Mouse (Mus musculus): ENCODE data around the gene Hnrnpl. TPM values are rescaled to one million over a fixed set of nuclear protein-coding genes. Genes with fewer than 3 reads are reported as not detected.

Gene Hnrnpl
- 274 and 541 TPM in 2 replicates for polyA plus RNA-seq (2011; ENCODE audit: insufficient read depth, insufficient read length, low replicate concordance, missing spikeins)

DNA sequence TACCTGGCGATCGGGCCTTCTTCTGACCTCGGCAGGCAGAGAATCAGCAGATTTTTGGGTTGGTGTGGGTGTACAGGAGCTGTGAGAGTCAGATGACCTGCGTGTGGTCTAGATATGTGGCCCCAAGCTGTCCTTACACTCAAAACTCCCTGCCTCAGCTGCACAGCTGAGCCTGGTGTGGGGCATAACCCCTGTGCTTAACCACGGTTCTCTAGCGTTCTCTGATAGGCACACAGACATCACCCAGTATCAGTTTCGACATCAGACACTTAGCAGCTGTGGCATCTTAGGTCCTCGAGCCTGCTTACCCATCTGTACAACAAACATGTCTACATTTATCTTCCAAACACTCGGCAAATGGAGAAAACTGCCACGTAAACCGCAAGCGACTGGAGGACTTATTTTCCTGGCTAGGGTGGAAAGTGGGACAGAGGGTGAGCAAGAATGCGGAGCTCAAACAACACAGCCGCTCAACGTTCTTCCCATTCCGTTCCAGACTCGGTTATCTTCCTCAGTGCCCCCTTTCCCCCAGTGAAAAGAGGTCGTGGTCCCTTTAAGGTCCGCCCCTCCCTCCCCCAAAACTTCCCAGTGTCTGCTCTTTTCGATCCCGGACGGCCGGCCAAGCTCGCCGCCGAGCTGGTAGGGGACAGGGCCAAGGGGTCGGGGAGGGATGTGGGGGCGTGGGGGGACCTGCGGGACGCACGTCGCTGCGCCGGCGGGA is at the start of gene Hnrnpl:
Hnrnpl (plus strand) TSS at position 321 of the 721 bp plus-strand sequence.
- WGBS: 1% methylated on average over 35 of the region's 35 CpGs
- Histone ChIP-seq H3K4me1 (ENCODE audit: control insufficient read depth, insufficient read depth, low read length) (peaks cover 9% of the 10 kb centered on the region), H3K4me3 (replicated peaks; ENCODE audit: control insufficient read depth, low read depth, low read length) (peak within 1 kb of the TSS; percentile 98)

DNA sequence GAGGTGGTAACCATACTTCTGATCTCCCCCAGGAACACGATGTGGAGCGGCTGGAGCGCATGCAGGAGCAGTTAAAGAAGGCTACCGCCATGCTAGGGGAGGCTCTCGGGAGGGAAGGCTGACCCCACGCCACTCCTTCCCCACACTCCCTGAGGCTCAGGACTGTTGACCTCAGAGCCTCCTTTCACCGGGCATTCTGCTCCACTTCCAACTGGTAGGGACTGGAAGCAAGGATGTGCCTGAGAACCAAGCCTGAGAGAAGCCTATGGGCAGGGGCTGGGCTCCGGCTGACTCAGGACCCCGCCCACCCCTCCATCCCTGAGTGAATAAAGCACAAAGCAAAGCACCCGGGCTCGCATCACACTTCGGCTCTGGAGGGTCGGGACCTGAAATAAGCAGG is 49.7 kb upstream of the Hnrnpl start:
- TF ChIP-seq CTCF (IDR thresholded peaks at IDR 0.05; ENCODE audit: control insufficient read depth, insufficient read depth, low read length) (no peak), POLR2A (IDR thresholded peaks at IDR 0.05; ENCODE audit: borderline replicate concordance, control insufficient read depth, low read depth, low read length) (no peak)
- 89% methylated on average over 13 of the region's 13 CpGs for WGBS
- Histone ChIP-seq H3K27ac (ENCODE audit: control insufficient read depth, insufficient read depth, low read depth, low read length, poor library complexity) (no peak overlapping the region), H3K4me3 (replicated peaks; ENCODE audit: control insufficient read depth, low read depth, low read length) (no peak overlapping the region), H3K4me1 (ENCODE audit: control insufficient read depth, insufficient read depth, low read length) (no peaks in the 10 kb centered on the region)

More for the DNA sequence above, at the start of gene Hnrnpl:
- TF ChIP-seq CTCF (IDR thresholded peaks at IDR 0.05; ENCODE audit: control insufficient read depth, insufficient read depth, low read length) (no peak), POLR2A (IDR thresholded peaks at IDR 0.05; ENCODE audit: borderline replicate concordance, control insufficient read depth, low read depth, low read length) (no peak)
- peak within 1 kb of the TSS; percentile 99 for H3K27ac ChIP-seq (ENCODE audit: control insufficient read depth, insufficient read depth, low read depth, low read length, poor library complexity)

DNA sequence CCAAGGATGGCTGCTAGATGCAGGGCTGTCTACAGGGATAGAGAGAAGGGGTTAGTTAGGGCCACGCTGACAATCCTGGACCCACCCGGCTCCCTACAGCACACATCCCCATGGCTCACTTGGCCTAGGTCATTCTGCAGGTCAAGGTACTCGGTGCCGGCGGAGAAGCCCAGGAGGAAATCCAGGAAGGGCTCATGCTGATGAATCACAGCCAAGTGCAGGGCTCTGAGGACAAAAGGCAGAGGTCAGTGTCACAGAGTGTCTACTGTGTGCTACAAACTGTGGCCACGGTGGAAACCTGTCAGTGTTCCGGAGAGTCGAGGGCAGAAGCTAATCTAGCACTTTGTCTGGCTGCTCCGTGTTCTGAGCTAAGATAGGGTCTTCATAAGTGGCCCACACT is 46.4 kb upstream of the Hnrnpl start:
- WGBS: 92% methylated on average over 9 of the region's 9 CpGs
- peaks cover 4% of the 10 kb centered on the region; the same call in 1 of the 2 replicates for H3K4me1 ChIP-seq (ENCODE audit: control insufficient read depth, insufficient read depth, low read length)
- TF ChIP-seq CTCF (IDR thresholded peaks at IDR 0.05; ENCODE audit: control insufficient read depth, insufficient read depth, low read length): no peak
- no peak for TF ChIP-seq POLR2A (IDR thresholded peaks at IDR 0.05; ENCODE audit: borderline replicate concordance, control insufficient read depth, low read depth, low read length)
- no peak overlapping the region for H3K27ac ChIP-seq (ENCODE audit: control insufficient read depth, insufficient read depth, low read depth, low read length, poor library complexity)
- no peak overlapping the region for H3K4me3 ChIP-seq (replicated peaks; ENCODE audit: control insufficient read depth, low read depth, low read length)

- TF ChIP-seq CTCF (IDR thresholded peaks at IDR 0.05; ENCODE audit: control insufficient read depth, insufficient read depth, low read length) (no peak), POLR2A (IDR thresholded peaks at IDR 0.05; ENCODE audit: borderline replicate concordance, control insufficient read depth, low read depth, low read length) (no peak)
- Histone ChIP-seq H3K4me3 (replicated peaks; ENCODE audit: control insufficient read depth, low read depth, low read length) (peak overlapping the region; percentile 43), H3K4me1 (ENCODE audit: control insufficient read depth, insufficient read depth, low read length) (peaks cover 4% of the 10 kb centered on the region; the same call in 1 of the 2 replicates), H3K27ac (ENCODE audit: control insufficient read depth, insufficient read depth, low read depth, low read length, poor library complexity) (no peak overlapping the region)
- WGBS: 62% methylated on average over 6 of the region's 6 CpGs
These were observed 43.1 kb upstream of the Hnrnpl start for GRCm38 (mm10) chr7:28765211-28765610.

DNA sequence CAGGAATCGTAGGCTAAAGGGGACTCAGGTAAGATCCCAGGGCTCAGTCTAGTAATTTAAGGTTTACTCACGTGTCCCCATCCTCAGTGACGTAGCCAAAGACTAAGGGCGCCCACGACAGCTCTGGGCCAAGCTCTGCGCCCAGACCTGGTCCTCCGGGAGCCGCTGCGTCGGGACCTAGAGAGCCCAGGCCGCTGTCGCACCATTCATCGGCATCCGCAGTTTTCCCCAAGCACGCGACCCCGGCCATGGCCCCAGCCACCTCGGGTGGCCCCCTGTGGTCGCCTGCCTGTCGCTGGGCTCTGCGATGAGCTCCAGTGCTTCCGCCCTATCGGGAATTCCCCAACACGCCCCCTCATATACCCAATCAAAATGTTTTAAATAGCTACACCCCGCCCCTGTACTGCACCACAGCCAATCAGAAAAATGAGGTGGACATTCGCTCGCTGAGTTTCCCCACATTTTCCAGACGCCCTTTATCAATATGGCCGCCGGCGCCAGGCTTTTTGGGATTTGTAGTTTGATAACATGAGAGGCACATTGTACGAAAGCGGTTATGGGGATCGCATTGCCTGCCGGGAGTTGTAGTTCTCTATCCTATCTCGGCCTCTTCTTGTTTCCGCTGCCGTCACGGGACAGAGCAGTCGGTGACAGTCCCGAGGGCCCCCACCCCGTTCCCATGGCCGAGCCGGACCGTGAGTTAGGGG is 42.0 kb upstream of the Hnrnpl start, which contains the start of gene Sirt2:
Sirt2 (plus strand) TSS at position 563 of the 707 bp plus-strand sequence.
- Histone ChIP-seq H3K4me3 (replicated peaks; ENCODE audit: control insufficient read depth, low read depth, low read length) (peak within 1 kb of the TSS; percentile 94), H3K27ac (ENCODE audit: control insufficient read depth, insufficient read depth, low read depth, low read length, poor library complexity) (peak within 1 kb of the TSS; percentile 47; the same call in 1 of the 2 replicates), H3K4me1 (ENCODE audit: control insufficient read depth, insufficient read depth, low read length) (peaks cover 4% of the 10 kb centered on the region; the same call in 1 of the 2 replicates)
- whole genome bisulfite sequencing: under 1% methylated on average over 45 of the region's 45 CpGs
- peak; percentile 29; the same call in 1 of the 2 replicates for TF ChIP-seq POLR2A (IDR thresholded peaks at IDR 0.05; ENCODE audit: borderline replicate concordance, control insufficient read depth, low read depth, low read length)
- no peak for TF ChIP-seq CTCF (IDR thresholded peaks at IDR 0.05; ENCODE audit: control insufficient read depth, insufficient read depth, low read length)

DNA sequence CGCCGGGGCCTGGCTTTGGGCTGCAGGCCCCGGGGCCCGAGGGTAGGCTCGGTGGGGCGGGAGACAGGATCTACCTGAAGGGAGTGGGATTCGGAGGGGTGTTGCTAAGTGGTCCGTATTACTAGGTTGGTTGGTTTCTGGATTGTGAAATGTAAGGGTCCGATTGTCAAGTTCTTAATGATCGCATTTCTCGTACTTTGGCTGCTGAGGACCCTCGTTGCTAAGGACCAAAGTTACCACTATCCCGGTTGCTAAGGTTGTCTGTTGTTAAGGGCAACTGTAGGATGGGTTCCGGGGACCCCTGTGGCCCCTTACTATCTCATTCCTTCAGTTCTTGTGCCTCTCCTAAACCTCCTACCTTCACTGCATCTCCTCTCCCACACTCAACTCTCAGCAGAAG is 41.4 kb upstream of the Hnrnpl start:
- WGBS: 5% methylated on average over 14 of the region's 14 CpGs
- peak overlapping the region; percentile 58 for H3K4me3 ChIP-seq (replicated peaks; ENCODE audit: control insufficient read depth, low read depth, low read length)
- peaks cover 4% of the 10 kb centered on the region; the same call in 1 of the 2 replicates for H3K4me1 ChIP-seq (ENCODE audit: control insufficient read depth, insufficient read depth, low read length)
- no peak for TF ChIP-seq POLR2A (IDR thresholded peaks at IDR 0.05; ENCODE audit: borderline replicate concordance, control insufficient read depth, low read depth, low read length)
- no peak for TF ChIP-seq CTCF (IDR thresholded peaks at IDR 0.05; ENCODE audit: control insufficient read depth, insufficient read depth, low read length)
- H3K27ac ChIP-seq (ENCODE audit: control insufficient read depth, insufficient read depth, low read depth, low read length, poor library complexity): no peak overlapping the region

DNA sequence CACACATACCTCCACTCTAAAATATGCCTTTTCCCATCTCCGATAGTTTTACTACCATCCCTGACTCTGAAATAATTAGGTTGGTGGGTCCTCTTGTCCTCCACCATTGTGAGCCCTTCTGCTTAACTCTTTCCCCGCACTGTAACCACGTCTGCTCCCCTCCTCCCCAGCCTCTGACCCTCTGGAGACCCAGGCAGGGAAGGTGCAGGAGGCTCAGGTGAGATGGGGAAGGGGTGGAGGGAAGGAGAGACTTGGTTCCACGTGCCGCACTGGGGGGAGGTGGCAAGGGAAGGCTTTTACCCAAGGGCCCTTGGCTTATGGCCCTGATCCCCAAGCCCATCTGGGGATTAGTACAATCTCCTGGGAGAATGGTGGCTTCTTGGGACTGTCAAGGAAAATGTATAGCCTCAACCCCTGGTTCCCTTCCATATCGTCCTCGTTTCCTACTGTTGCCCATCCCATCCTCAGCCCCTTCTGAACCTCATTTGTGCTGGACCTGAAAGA is 40.8 kb upstream of the Hnrnpl start, which contains the start of gene Nfkbib:
Nfkbib (minus strand) TSS at position 51 of the 504 bp plus-strand sequence.
- H3K4me1 ChIP-seq (ENCODE audit: control insufficient read depth, insufficient read depth, low read length): peaks cover 4% of the 10 kb centered on the region; the same call in 1 of the 2 replicates
- H3K27ac ChIP-seq (ENCODE audit: control insufficient read depth, insufficient read depth, low read depth, low read length, poor library complexity): no peak within 1 kb of the TSS
- TF ChIP-seq POLR2A (IDR thresholded peaks at IDR 0.05; ENCODE audit: borderline replicate concordance, control insufficient read depth, low read depth, low read length): no peak
- no peak for TF ChIP-seq CTCF (IDR thresholded peaks at IDR 0.05; ENCODE audit: control insufficient read depth, insufficient read depth, low read length)
- WGBS: 66% methylated on average over 7 of the region's 7 CpGs
- H3K4me3 ChIP-seq (replicated peaks; ENCODE audit: control insufficient read depth, low read depth, low read length): peak within 1 kb of the TSS; percentile 94
